Mouse (Mus musculus) layer of hippocampus, adult 2 months (tissue): Measurements from ENCODE around the gene Smu1. TPM values are rescaled to one million over a fixed set of nuclear protein-coding genes. Genes with fewer than 3 reads are reported as not detected.
"Not testable (repeated sequence)": the region's sequence is repeated elsewhere in the genome, so short reads cannot be mapped to it uniquely, and the experiment has no call there.

Experiments
- DNase-seq, 2 experiments: peaks; one replicate each; pipeline ENCODE4 v3.0.0; 2022; ENCODE audit warnings: low spot score in 2 of 2
- H3K27ac ChIP-seq: fragments of 200-600 bp; 2 replicates; pipeline ENCODE4 v1.8.1; 2022
- H3K4me3 ChIP-seq: fragments of 200-600 bp; 2 replicates; pipeline ENCODE4 v1.8.1; 2022; ENCODE audit warnings: mild to moderate bottlenecking
- CTCF ChIP-seq: fragments of 200-600 bp; conservative IDR thresholded peaks from 2 replicates; pipeline ENCODE4 v1.8.1; 2022; ENCODE audit warnings: antibody characterized with exemption, mild to moderate bottlenecking, moderate library complexity
- long read RNA-seq, 2 experiments: library from polyadenylated mRNA; stranded (forward); transcript quantifications; one replicate each; pipeline ENCODE4 v2.0.0; 2021; ENCODE audit warnings: borderline mapping rate in 2 of 2
- total RNA-seq, 2 experiments: library from RNA; stranded (reverse); gene quantifications; 2 replicates each; pipeline ENCODE4 v1.2.3; 2021

Smu1 gene
- 10 to 100 TPM; 51.4 to 52.3 TPM for total RNA-seq
- long read RNA-seq, experiment 1, transcript Smu1-201 (12 exons, 2,418 nt) = major isoform, 49 of 57 reads
- long read RNA-seq, experiment 1, partial matches to known transcripts = 7 of 57 reads
- long read RNA-seq, experiment 1, other reads (novel, unspliced or antisense) = 1 of 57 reads
- long read RNA-seq, experiment 2, transcript Smu1-201 (12 exons, 2,418 nt) = major isoform, 112 of 120 reads
- long read RNA-seq, experiment 2, partial matches to known transcripts = 5 of 120 reads
- long read RNA-seq, experiment 2, other reads (novel, unspliced or antisense) = 3 of 120 reads

GRCm38 (mm10) chr4:40757780-40758420 lies at the start of gene Smu1:
Gene Smu1, minus strand, starts transcription at chr4:40757923.
- H3K27ac ChIP-seq = peak within 1 kb of the TSS; percentile 86
- peak within 1 kb of the TSS; percentile 75 for H3K4me3 ChIP-seq
- no peak for TF ChIP-seq CTCF
- peak; percentile 95 to 98 for DNase-seq

DNA sequence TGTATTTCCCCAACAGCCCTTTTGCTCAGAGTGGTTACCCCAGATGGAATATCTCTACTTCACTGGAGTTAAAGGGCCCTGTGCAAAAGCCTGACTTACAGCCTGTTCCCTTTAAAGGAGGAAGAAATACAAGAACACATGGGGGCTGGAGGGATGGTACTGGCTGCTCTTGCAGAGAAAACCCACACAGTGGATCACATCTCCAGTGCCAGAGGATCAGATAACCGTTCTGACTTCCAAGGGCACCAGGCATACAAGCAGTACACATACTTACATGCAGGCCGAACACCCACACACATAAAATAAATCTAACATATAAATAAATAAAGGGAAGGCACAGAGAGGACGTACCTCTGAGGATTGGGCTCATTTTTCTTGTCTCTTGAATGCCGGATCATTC lies 49.7 kb upstream of the Smu1 start:
- H3K4me3 ChIP-seq = no peak overlapping the region
- no peak for TF ChIP-seq CTCF
- no peak overlapping the region for H3K27ac ChIP-seq
- no peak for DNase-seq

- DNase-seq = no peak
- Histone ChIP-seq H3K4me3 (no peak overlapping the region), H3K27ac (no peak overlapping the region)
- no peak for TF ChIP-seq CTCF
Observed at GRCm38 (mm10) chr4:40805401-40805800, 47.7 kb upstream of the Smu1 start.

DNA sequence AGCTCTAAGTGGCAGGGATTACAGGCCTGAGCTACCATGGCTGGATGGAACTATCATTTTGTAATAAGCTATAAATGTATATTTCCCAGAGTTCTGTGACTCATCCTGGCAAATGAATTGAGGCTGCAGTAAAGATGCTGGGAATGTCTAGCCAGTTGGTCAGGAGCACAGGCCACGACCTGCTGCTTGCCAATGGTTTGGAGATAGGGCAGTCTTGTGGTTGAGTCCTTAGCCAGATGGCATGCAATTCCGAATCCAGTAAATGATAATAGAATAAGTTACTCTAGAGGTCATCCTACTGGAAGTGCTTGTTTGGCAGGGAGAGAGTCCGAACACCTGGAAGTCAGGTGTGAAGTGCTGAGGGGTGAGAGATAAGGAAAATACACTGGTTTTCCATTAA lies 45.1 kb upstream of the Smu1 start:
- no peak for TF ChIP-seq CTCF
- no peak for DNase-seq
- no peak overlapping the region for H3K4me3 ChIP-seq
- no peak overlapping the region for H3K27ac ChIP-seq

- no peak for DNase-seq
- Histone ChIP-seq H3K27ac (no peak overlapping the region), H3K4me3 (no peak overlapping the region)
- TF ChIP-seq CTCF = no peak
Observed at GRCm38 (mm10) chr4:40801908-40802307, 44.2 kb upstream of the Smu1 start.

DNA sequence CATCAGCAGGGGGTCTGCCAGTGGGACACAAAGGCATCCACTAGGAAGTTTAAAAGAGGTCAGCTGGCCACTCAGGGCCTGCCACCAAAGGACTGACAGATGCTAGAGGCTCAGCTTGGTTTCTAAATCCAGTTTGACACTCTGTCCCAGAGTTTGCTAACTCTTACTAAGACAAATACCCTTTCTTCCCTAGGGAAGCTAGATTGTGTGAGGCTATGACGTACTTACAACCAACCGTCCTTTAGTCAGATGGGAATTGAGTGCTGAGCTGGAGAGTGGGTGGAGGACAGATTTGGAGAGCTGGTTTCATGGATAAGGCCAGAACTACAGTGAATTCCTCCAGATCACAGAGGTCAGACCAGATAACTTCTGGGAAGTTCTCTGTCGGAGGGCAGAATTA lies 43.1 kb upstream of the Smu1 start:
- Histone ChIP-seq H3K4me3 (no peak overlapping the region), H3K27ac (no peak overlapping the region)
- DNase-seq = no peak
- no peak for TF ChIP-seq CTCF

- H3K27ac ChIP-seq, DNase-seq, H3K4me3 ChIP-seq: not testable (repeated sequence)
Observed at GRCm38 (mm10) chr4:40798833-40799555, 41.3 kb upstream of the Smu1 start.

DNA sequence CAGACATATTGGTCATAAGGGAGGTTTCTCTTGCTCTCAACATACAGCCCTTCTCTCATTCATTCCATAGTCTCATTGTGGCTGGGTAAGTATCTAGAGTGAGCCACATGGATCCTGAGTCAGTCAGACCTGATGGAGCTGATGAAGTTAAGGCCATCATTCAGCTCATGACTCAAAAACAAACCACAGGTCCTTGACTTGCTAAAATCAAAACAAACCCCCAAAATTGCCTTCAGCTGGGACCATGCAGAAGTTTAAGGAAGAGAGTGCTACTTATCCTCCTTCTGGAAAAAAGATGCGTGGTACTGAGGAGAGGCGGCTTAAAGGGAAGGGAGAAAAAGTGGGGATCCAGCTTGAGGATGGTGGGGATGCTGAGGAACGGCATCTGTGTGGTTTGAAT lies 38.0 kb upstream of the Smu1 start:
- Histone ChIP-seq H3K27ac (no peak overlapping the region), H3K4me3 (no peak overlapping the region)
- DNase-seq = no peak
- TF ChIP-seq CTCF = no peak

- TF ChIP-seq CTCF = no peak
- no peak overlapping the region for H3K27ac ChIP-seq
- no peak overlapping the region for H3K4me3 ChIP-seq
- DNase-seq = no peak
Observed at GRCm38 (mm10) chr4:40794320-40794719, 36.6 kb upstream of the Smu1 start.

GRCm38 (mm10) chr4:40791176-40791575 lies 33.5 kb upstream of the Smu1 start:
- no peak for TF ChIP-seq CTCF
- H3K4me3 ChIP-seq = no peak overlapping the region
- H3K27ac ChIP-seq = no peak overlapping the region
- no peak for DNase-seq

DNA sequence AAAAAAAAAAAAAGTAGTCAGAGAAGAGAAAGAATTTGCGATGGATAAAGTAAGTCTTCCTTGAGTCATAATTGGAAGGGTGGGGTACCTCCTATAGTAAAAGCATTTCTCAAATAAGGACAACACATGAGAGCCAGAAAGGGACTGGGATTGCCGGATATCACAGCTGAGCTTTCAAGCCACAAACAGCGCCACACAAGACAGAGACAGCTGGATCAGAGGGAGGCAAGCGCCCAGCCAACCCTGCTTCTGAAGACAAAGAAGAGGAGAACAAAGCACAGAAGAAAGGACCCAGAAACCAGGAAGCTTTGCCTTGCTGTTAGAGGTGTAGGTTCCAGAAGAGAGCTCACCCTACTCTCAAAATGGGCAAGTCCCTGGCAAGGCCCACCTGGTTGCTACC lies 28.9 kb upstream of the Smu1 start:
- no peak overlapping the region for H3K27ac ChIP-seq
- no peak for TF ChIP-seq CTCF
- no peak for DNase-seq

DNA sequence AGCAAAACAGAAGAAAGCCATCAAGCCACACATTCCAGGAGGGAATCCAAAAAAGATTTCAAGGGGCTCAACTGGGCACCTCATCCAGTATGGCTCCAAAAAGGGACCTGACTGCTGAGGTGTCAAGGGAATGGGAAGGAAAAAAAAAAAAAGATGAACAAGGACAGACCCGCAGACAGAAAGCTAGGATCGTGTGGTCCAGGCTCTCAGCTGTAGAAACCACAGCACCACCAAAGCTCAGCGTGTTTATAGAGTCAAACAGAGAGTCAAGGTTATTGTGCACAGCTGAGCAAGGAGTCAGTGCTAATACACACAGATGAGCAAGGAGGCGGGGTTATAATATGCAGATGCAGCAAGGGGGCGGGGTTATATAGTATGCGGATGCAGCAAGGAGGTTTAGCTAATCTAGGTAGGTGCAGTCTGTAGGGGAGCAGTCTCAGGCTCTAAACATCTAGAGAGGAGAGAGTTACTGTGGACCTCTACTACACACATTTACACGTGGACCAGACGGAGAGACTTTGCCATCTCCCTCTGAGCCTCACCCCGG lies 28.0 kb upstream of the Smu1 start:
- no peak for TF ChIP-seq CTCF
- H3K4me3 ChIP-seq = no peak overlapping the region
- DNase-seq = no peak
- H3K27ac ChIP-seq = no peak overlapping the region

More for the DNA sequence above, 28.9 kb upstream of the Smu1 start:
- no peak overlapping the region for H3K4me3 ChIP-seq

DNA sequence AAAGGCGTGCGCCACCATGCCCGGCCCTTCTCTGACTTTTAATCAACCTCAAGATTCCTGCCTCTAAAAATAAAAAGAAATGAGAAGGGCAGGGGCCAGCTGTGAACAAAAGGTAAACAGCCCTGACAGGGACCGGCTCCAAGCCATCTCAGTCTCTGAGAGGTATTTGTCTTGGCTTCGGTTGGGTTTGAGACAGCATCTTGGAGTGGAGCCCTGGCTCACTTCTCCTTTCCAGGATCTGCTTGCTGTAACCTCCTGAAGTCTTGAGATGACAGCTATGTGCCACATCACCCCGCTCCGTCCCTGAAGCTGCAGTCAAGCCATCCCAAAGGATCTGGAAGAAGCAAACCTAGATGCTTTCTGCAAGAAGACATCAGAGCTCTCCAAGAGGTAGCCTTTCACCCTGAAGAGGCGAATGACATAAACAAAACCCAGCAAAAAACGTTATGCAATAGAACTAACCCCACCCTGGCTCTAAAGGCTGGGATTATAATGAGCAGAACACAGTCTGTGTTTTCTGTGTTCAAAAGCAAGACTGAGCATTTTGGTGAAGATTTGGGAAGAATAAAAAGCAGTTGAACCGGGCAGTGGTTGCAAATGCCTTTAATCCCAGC lies 26.9 kb upstream of the Smu1 start:
- TF ChIP-seq CTCF = no peak
- Histone ChIP-seq H3K27ac (no peak overlapping the region), H3K4me3 (no peak overlapping the region)
- DNase-seq = no peak
